Mouse (Mus musculus): ENCODE results near the gene Hamp2. TPM values are rescaled to one million over a fixed set of nuclear protein-coding genes. Genes with fewer than 3 reads are reported as not detected.
"Not testable (repeated sequence)": the region's sequence is repeated elsewhere in the genome, so short reads cannot be mapped to it uniquely, and the experiment has no call there.

Hamp2 gene
- polyA plus RNA-seq, 1 experiment: not detected

- H3K27ac ChIP-seq (ENCODE audit: insufficient read depth, low read length): no peak overlapping the region
- H3K36me3 ChIP-seq (ENCODE audit: control insufficient read depth, insufficient read depth, low read length, poor library complexity, severe bottlenecking): peaks cover 23% of the 10 kb centered on the region
- peak overlapping the region; percentile 99 for H3K4me3 ChIP-seq (ENCODE audit: low read depth, low read length)
- H3K4me1 ChIP-seq (ENCODE audit: control insufficient read depth, insufficient read depth, low read length): peaks cover 9% of the 10 kb centered on the region
- H3K9ac ChIP-seq (ENCODE audit: low read depth, poor library complexity, severe bottlenecking): peak overlapping the region; percentile 99
- no peaks in the 10 kb centered on the region for H3K27me3 ChIP-seq (ENCODE audit: control insufficient read depth, insufficient read depth, low read length, poor library complexity, severe bottlenecking)
- TF ChIP-seq POLR2A (IDR thresholded peaks at IDR 0.05; ENCODE audit: insufficient read depth, low read length) (no peak), CTCF (IDR thresholded peaks at IDR 0.05; ENCODE audit: low read depth, low read length) (peak; percentile 65), EP300 (IDR thresholded peaks at IDR 0.05; ENCODE audit: insufficient read depth, low read depth, low read length) (no peak)
- H3K9me3 ChIP-seq (replicated peaks; ENCODE audit: control insufficient read depth, insufficient read depth, low read length, poor library complexity, severe bottlenecking): no peaks in the 10 kb centered on the region
Observed at GRCm38 (mm10) chr7:30955584-30956356, 31.3 kb upstream of the Hamp2 start.

DNA sequence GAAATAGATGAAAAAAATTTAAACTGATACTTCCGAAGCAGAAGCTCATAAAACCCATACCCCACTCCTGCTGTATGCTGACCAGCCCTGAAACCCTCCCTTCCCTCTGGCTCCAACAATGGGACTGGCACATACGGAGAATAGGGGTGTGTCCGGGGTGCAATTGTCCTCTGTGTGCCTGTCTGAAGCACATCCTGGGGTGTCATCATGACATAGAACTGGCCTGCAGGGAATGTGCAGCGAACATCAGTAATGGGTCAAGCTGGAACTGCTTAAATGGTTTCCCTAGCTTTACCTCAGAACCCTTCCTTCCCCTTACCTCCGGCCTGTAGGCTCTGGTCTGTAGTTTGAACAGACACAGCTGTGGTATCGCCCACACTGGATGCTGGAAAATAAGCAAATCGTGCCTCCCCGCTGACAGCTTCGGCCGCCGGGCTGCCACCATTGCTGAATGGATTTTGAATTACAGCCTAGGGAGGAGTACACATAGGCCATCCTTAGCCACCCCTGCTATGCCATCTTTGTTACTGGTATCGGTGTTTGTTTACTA lies 30.6 kb upstream of the Hamp2 start:
- Histone ChIP-seq H3K9ac (ENCODE audit: low read depth, poor library complexity, severe bottlenecking) (no peak overlapping the region), H3K27ac (ENCODE audit: insufficient read depth, low read length) (no peak overlapping the region), H3K27me3 (ENCODE audit: control insufficient read depth, insufficient read depth, low read length, poor library complexity, severe bottlenecking) (no peaks in the 10 kb centered on the region), H3K9me3 (replicated peaks; ENCODE audit: control insufficient read depth, insufficient read depth, low read length, poor library complexity, severe bottlenecking) (no peaks in the 10 kb centered on the region), H3K4me3 (ENCODE audit: low read depth, low read length) (no peak overlapping the region), H3K4me1 (ENCODE audit: control insufficient read depth, insufficient read depth, low read length) (peaks cover 8% of the 10 kb centered on the region), H3K36me3 (ENCODE audit: control insufficient read depth, insufficient read depth, low read length, poor library complexity, severe bottlenecking) (peaks cover 16% of the 10 kb centered on the region)
- TF ChIP-seq CTCF (IDR thresholded peaks at IDR 0.05; ENCODE audit: low read depth, low read length) (no peak), EP300 (IDR thresholded peaks at IDR 0.05; ENCODE audit: insufficient read depth, low read depth, low read length) (no peak), POLR2A (IDR thresholded peaks at IDR 0.05; ENCODE audit: insufficient read depth, low read length) (no peak)

GRCm38 (mm10) chr7:30954036-30954435 lies 29.6 kb upstream of the Hamp2 start:
- Histone ChIP-seq H3K27ac (ENCODE audit: insufficient read depth, low read length) (no peak overlapping the region), H3K36me3 (ENCODE audit: control insufficient read depth, insufficient read depth, low read length, poor library complexity, severe bottlenecking) (peaks cover 16% of the 10 kb centered on the region), H3K4me1 (ENCODE audit: control insufficient read depth, insufficient read depth, low read length) (peaks cover 3% of the 10 kb centered on the region), H3K9me3 (replicated peaks; ENCODE audit: control insufficient read depth, insufficient read depth, low read length, poor library complexity, severe bottlenecking) (no peaks in the 10 kb centered on the region), H3K27me3 (ENCODE audit: control insufficient read depth, insufficient read depth, low read length, poor library complexity, severe bottlenecking) (no peaks in the 10 kb centered on the region), H3K4me3 (ENCODE audit: low read depth, low read length) (no peak overlapping the region), H3K9ac (ENCODE audit: low read depth, poor library complexity, severe bottlenecking) (no peak overlapping the region)
- no peak for TF ChIP-seq POLR2A (IDR thresholded peaks at IDR 0.05; ENCODE audit: insufficient read depth, low read length)
- no peak for TF ChIP-seq CTCF (IDR thresholded peaks at IDR 0.05; ENCODE audit: low read depth, low read length)
- no peak for TF ChIP-seq EP300 (IDR thresholded peaks at IDR 0.05; ENCODE audit: insufficient read depth, low read depth, low read length)

DNA sequence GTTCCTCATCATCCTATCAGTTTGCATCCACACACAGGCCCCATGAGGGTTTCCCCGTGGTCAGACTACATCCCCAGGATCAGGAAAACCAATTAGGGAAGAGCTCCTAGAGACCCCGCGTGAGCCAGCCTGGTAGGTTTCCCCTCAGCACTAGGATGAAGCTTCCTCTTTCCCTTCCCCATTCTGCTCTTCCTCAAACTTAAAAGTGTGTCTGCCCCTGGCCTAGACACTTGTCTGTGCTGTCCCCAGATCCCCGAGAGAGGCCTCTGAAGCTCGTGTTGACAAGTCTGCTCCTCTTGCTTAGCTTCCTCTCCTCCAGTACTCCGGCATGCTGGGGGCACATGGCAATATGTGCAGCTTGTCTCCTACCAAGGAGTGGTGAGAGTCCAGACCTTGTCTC lies 29.0 kb upstream of the Hamp2 start:
- Histone ChIP-seq H3K9ac (ENCODE audit: low read depth, poor library complexity, severe bottlenecking) (no peak overlapping the region), H3K4me3 (ENCODE audit: low read depth, low read length) (no peak overlapping the region), H3K4me1 (ENCODE audit: control insufficient read depth, insufficient read depth, low read length) (no peaks in the 10 kb centered on the region), H3K36me3 (ENCODE audit: control insufficient read depth, insufficient read depth, low read length, poor library complexity, severe bottlenecking) (peaks cover 18% of the 10 kb centered on the region), H3K27me3 (ENCODE audit: control insufficient read depth, insufficient read depth, low read length, poor library complexity, severe bottlenecking) (no peaks in the 10 kb centered on the region), H3K9me3 (replicated peaks; ENCODE audit: control insufficient read depth, insufficient read depth, low read length, poor library complexity, severe bottlenecking) (no peaks in the 10 kb centered on the region), H3K27ac (ENCODE audit: insufficient read depth, low read length) (no peak overlapping the region)
- no peak for TF ChIP-seq POLR2A (IDR thresholded peaks at IDR 0.05; ENCODE audit: insufficient read depth, low read length)
- TF ChIP-seq CTCF (IDR thresholded peaks at IDR 0.05; ENCODE audit: low read depth, low read length): no peak
- TF ChIP-seq EP300 (IDR thresholded peaks at IDR 0.05; ENCODE audit: insufficient read depth, low read depth, low read length): no peak

DNA sequence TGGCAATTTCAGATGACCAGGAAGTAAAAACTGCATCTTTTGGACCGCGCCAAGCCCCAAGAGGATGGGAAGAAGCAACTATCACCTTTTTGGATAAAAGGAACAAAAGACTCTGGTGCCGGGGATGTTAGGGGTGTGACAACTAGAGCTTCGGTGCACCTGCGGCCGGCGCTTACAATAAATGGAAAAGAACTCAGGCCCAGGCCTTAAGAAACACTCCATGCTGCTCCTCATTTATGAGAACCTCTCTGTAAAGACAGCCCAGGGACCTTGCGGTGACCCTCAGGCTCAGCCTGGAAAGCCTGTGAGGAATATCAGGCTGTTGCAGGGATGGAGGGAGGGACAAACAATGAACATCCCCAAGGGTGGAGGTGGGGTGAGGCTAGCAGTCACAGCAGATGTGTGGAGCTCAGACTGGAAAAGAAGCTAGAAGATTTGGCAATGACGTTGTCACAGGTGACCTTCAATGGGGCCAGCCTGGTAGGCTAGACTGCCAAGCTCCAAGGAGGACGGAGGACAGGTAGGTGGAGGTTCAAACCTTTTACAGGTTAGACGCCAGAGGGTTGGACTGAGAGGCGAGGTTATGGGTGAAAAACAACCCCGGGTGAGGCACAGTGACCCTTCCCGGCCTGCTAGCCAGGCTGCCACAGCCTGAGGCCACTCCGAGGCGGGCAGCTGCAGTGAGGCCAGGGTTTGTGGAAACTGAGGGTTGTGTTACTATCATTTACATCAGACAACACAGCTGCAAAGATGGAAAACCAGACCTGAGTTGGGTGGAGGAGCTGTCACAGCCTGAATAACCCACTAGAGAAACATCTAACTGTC lies 28.2 kb upstream of the Hamp2 start:
- H3K9me3 ChIP-seq (replicated peaks; ENCODE audit: control insufficient read depth, insufficient read depth, low read length, poor library complexity, severe bottlenecking): no peaks in the 10 kb centered on the region
- no peak overlapping the region for H3K4me3 ChIP-seq (ENCODE audit: low read depth, low read length)
- H3K27me3 ChIP-seq (ENCODE audit: control insufficient read depth, insufficient read depth, low read length, poor library complexity, severe bottlenecking): no peaks in the 10 kb centered on the region
- TF ChIP-seq CTCF (IDR thresholded peaks at IDR 0.05; ENCODE audit: low read depth, low read length) (no peak), POLR2A (IDR thresholded peaks at IDR 0.05; ENCODE audit: insufficient read depth, low read length) (no peak), EP300 (IDR thresholded peaks at IDR 0.05; ENCODE audit: insufficient read depth, low read depth, low read length) (no peak)
- H3K4me1 ChIP-seq (ENCODE audit: control insufficient read depth, insufficient read depth, low read length): no peaks in the 10 kb centered on the region
- peaks cover 18% of the 10 kb centered on the region for H3K36me3 ChIP-seq (ENCODE audit: control insufficient read depth, insufficient read depth, low read length, poor library complexity, severe bottlenecking)
- no peak overlapping the region for H3K9ac ChIP-seq (ENCODE audit: low read depth, poor library complexity, severe bottlenecking)
- H3K27ac ChIP-seq (ENCODE audit: insufficient read depth, low read length): no peak overlapping the region

DNA sequence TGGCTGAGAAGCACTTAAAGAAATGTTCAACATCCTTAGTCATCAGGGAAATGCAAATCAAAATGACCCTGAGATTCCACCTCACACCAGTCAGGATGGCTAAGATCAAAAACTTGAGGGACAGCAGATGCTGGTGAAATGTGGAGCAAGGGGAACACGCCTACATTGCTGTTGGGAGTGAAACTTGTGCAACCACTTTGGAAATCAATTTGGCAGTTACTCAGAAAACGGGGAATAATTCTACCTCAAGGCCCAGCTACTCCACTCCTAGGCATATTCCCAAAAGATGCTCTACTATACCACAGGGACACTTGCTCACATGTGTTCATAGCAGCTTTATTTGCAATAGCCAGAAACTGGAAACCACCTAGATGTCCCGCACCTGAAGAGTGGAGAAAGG lies 25.4 kb upstream of the Hamp2 start:
- not testable (repeated sequence) for H3K4me3 ChIP-seq (ENCODE audit: low read depth, low read length); H3K4me1 ChIP-seq (ENCODE audit: control insufficient read depth, insufficient read depth, low read length); H3K27me3 ChIP-seq (ENCODE audit: control insufficient read depth, insufficient read depth, low read length, poor library complexity, severe bottlenecking); H3K9ac ChIP-seq (ENCODE audit: low read depth, poor library complexity, severe bottlenecking); H3K27ac ChIP-seq (ENCODE audit: insufficient read depth, low read length); H3K9me3 ChIP-seq (replicated peaks; ENCODE audit: control insufficient read depth, insufficient read depth, low read length, poor library complexity, severe bottlenecking)
- H3K36me3 ChIP-seq (ENCODE audit: control insufficient read depth, insufficient read depth, low read length, poor library complexity, severe bottlenecking): peaks cover 18% of the 10 kb centered on the region

Data from ES-Bruce4 (cell line).